Mouse (Mus musculus) mesoderm, embryonic 11.5 days (tissue): ENCODE data around the gene Rcor2.

ENCODE experiments used
- DNase-seq: peaks from one replicate; pipeline ENCODE4 v3.0.0-alpha.2; 2012; ENCODE audit warnings: low read depth, low spot score

Gene Rcor2

GRCm38 (mm10) chr19:7264766-7265331 is 2.3 kb upstream of the Rcor2 start:
- DNase-seq = no peak

- peak; percentile 78 for DNase-seq
These were observed 1.5 kb upstream of the Rcor2 start for GRCm38 (mm10) chr19:7265478-7266191.

- DNase-seq = no peak
These were observed 699 bp upstream of the Rcor2 start for GRCm38 (mm10) chr19:7266421-7266831.

- DNase-seq = peak; percentile 89
These were observed 926 bp downstream of the Rcor2 start for GRCm38 (mm10) chr19:7267781-7268721.

GRCm38 (mm10) chr19:7268722-7269090 is 1.6 kb downstream of the Rcor2 start:
- DNase-seq = peak; percentile 90

- DNase-seq = no peak
These were observed 2.3 kb downstream of the Rcor2 start for GRCm38 (mm10) chr19:7269290-7270044.

- no peak for DNase-seq
These were observed 6.4 kb downstream of the Rcor2 start for GRCm38 (mm10) chr19:7273486-7273885.

- no peak for DNase-seq
These were observed 7.3 kb downstream of the Rcor2 start for GRCm38 (mm10) chr19:7274326-7274990.

GRCm38 (mm10) chr19:7275131-7275789 is 8.1 kb downstream of the Rcor2 start:
- DNase-seq = no peak

GRCm38 (mm10) chr19:7276053-7276659 is 9.0 kb downstream of the Rcor2 start:
- no peak for DNase-seq

- DNase-seq = no peak
These were observed 9.7 kb downstream of the Rcor2 start for GRCm38 (mm10) chr19:7276796-7277195.

- no peak for DNase-seq
These were observed 11.2 kb downstream of the Rcor2 start for GRCm38 (mm10) chr19:7278200-7278906.

- peak; percentile 75 for DNase-seq
These were observed 12.0 kb downstream of the Rcor2 start for GRCm38 (mm10) chr19:7279114-7279513.

- DNase-seq = no peak
These were observed 13.6 kb downstream of the Rcor2 start for GRCm38 (mm10) chr19:7280557-7281330.

GRCm38 (mm10) chr19:7286563-7287315 is 19.6 kb downstream of the Rcor2 start:
- no peak for DNase-seq

GRCm38 (mm10) chr19:7288288-7288687 is 21.2 kb downstream of the Rcor2 start:
- no peak for DNase-seq

- no peak for DNase-seq
These were observed 22.6 kb downstream of the Rcor2 start for GRCm38 (mm10) chr19:7289767-7290166.
